Mouse (Mus musculus): Measurements from ENCODE around the gene Them7.
A peak's percentile ranks its signal among the peaks of the same experiment; 100 is the strongest.

The Them7 gene

GRCm38 (mm10) chr2:105235380-105236115, 11.4 kb downstream of the Them7 start:
- DNase-seq = no peak

GRCm38 (mm10) chr2:105237424-105237823, 13.3 kb downstream of the Them7 start:
- no peak for DNase-seq

- no peak for DNase-seq
Observed at GRCm38 (mm10) chr2:105237841-105238240, 13.7 kb downstream of the Them7 start.

- peak; percentile 5 for DNase-seq
Observed at GRCm38 (mm10) chr2:105238775-105239174, 14.7 kb downstream of the Them7 start.

GRCm38 (mm10) chr2:105240631-105241030, 16.5 kb downstream of the Them7 start:
- no peak for DNase-seq

- DNase-seq = no peak
Observed at GRCm38 (mm10) chr2:105242940-105243339, 18.8 kb downstream of the Them7 start.

GRCm38 (mm10) chr2:105244733-105245132, 20.6 kb downstream of the Them7 start:
- DNase-seq = no peak

- DNase-seq = no peak
Observed at GRCm38 (mm10) chr2:105251978-105252377, 27.9 kb downstream of the Them7 start.

- no peak for DNase-seq
Observed at GRCm38 (mm10) chr2:105252824-105253223, 28.7 kb downstream of the Them7 start.

GRCm38 (mm10) chr2:105255457-105255856, 31.3 kb downstream of the Them7 start:
- DNase-seq = no peak

- no peak for DNase-seq
Observed at GRCm38 (mm10) chr2:105256427-105257071, 32.4 kb downstream of the Them7 start.

GRCm38 (mm10) chr2:105257376-105257775, 33.3 kb downstream of the Them7 start:
- no peak for DNase-seq

- no peak for DNase-seq
Observed at GRCm38 (mm10) chr2:105261335-105261734, 37.2 kb downstream of the Them7 start.

GRCm38 (mm10) chr2:105263219-105263618, 39.1 kb downstream of the Them7 start:
- no peak for DNase-seq

GRCm38 (mm10) chr2:105282407-105283077, 58.4 kb downstream of the Them7 start:
- no peak for DNase-seq

GRCm38 (mm10) chr2:105283811-105284210, 59.7 kb downstream of the Them7 start:
- DNase-seq = no peak

- no peak for DNase-seq
Observed at GRCm38 (mm10) chr2:105284855-105285254, 60.7 kb downstream of the Them7 start.

- no peak for DNase-seq
Observed at GRCm38 (mm10) chr2:105295823-105296222, 71.7 kb downstream of the Them7 start.

- DNase-seq = no peak
Observed at GRCm38 (mm10) chr2:105298888-105299287, 74.8 kb downstream of the Them7 start.

- DNase-seq = no peak
Observed at GRCm38 (mm10) chr2:105301082-105301481, 77.0 kb downstream of the Them7 start.

- DNase-seq = no peak
Observed at GRCm38 (mm10) chr2:105301531-105301930, 77.4 kb downstream of the Them7 start.

GRCm38 (mm10) chr2:105303962-105304514, 79.9 kb downstream of the Them7 start:
- no peak for DNase-seq

GRCm38 (mm10) chr2:105305876-105306275, 81.8 kb downstream of the Them7 start:
- DNase-seq = no peak

GRCm38 (mm10) chr2:105311414-105311813, 87.3 kb downstream of the Them7 start:
- peak; percentile 5 for DNase-seq
